38 mouse cellular contexts compared by ENCODE assay signal in the genomic region with DNA sequence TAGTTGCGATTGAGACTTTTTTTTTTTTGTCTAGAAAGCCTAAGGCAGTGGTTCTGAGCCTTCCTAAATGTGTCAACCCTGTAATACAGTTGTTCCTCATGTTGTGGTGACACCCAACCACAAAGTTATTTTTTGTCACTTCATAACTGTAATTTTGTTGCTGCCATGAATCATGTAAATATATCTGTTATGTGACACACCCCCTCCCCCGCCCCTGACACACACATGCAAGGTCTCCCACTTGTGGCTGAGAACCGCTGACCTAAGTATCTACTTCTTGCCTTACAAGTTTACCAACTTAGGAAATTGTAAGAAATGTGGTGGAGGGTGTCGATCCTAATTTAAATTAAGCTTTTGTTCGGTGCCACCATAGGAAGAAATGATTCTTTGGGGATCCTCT. TPM values are rescaled to one million over a fixed set of nuclear protein-coding genes. Genes with fewer than 3 reads are reported as not detected.
"Had no signal": no experiment of that assay in that cellular context is flagged by ENCODE, and none has a peak within 500 bp of the region (broad histone marks: within the 10 kb centered on the region; RNA-seq: fewer than 3 reads in every experiment).

No protein-coding gene starts in this region.

- H3K4me1 ChIP-seq: heart, embryonic 12.5 days; heart, embryonic 13.5 days; heart, embryonic 15.5 days; hindbrain, embryonic 10.5 days; hindbrain, embryonic 12.5 days; hindbrain, embryonic 13.5 days; hindbrain, embryonic 15.5 days; intestine, embryonic 15.5 days; kidney, embryonic 15.5 days had no signal

- H3K9me3 ChIP-seq: heart, embryonic 13.5 days; heart, embryonic 15.5 days; hindbrain, embryonic 10.5 days; hindbrain, embryonic 12.5 days; hindbrain, embryonic 15.5 days; intestine, embryonic 15.5 days had no signal

- H3K4me2 ChIP-seq: heart, embryonic 11.5 days; heart, embryonic 12.5 days; heart, embryonic 13.5 days; heart, embryonic 15.5 days; hindbrain, embryonic 12.5 days; hindbrain, embryonic 13.5 days; hindbrain, embryonic 14.5 days; hindbrain, embryonic 15.5 days; intestine, embryonic 15.5 days; kidney, embryonic 15.5 days had no signal

- H3K27ac ChIP-seq: heart, embryonic 13.5 days; heart, embryonic 15.5 days; hindbrain, embryonic 10.5 days; hindbrain, embryonic 12.5 days; hindbrain, embryonic 13.5 days; hindbrain, embryonic 14.5 days; hindbrain, embryonic 15.5 days; hindbrain, postnatal 0 days; intestine, embryonic 15.5 days; kidney, embryonic 15.5 days; kidney, postnatal 0 days; layer of hippocampus, adult 2 months; left cerebral cortex, adult 2 months had no signal

- H3K4me3 ChIP-seq: heart, embryonic 12.5 days; heart, embryonic 13.5 days; heart, embryonic 15.5 days; hindbrain, embryonic 10.5 days; hindbrain, embryonic 12.5 days; hindbrain, embryonic 13.5 days; hindbrain, embryonic 15.5 days; intestine, embryonic 15.5 days; kidney, embryonic 15.5 days; layer of hippocampus, adult 2 months; left cerebral cortex, adult 2 months had no signal

- DNase-seq: heart, postnatal 10 days; heart, postnatal 14 days; heart, postnatal 36 days; heart, postnatal 4 days; kidney, adult 11 months; kidney, adult 18-20 months; kidney, adult 2 months; kidney, adult 8-10 months; kidney, adult 9 months; kidney, postnatal 10 days; kidney, postnatal 14 days; kidney, postnatal 25 days; kidney, postnatal 36 days; kidney, postnatal 4 days; layer of hippocampus, adult 9-11 months; layer of hippocampus, postnatal 36 days had no signal

- H3K36me3 ChIP-seq: heart, embryonic 12.5 days; heart, embryonic 13.5 days; heart, embryonic 15.5 days; hindbrain, embryonic 10.5 days; hindbrain, embryonic 12.5 days; hindbrain, embryonic 13.5 days; hindbrain, embryonic 15.5 days; intestine, embryonic 15.5 days; kidney, embryonic 15.5 days had no signal

- H3K27me3 ChIP-seq: heart, embryonic 12.5 days; heart, embryonic 13.5 days; heart, embryonic 15.5 days; hindbrain, embryonic 12.5 days; hindbrain, embryonic 13.5 days; hindbrain, embryonic 15.5 days; intestine, embryonic 15.5 days; kidney, embryonic 15.5 days had no signal

- H3K9ac ChIP-seq: heart, embryonic 12.5 days; heart, embryonic 13.5 days; heart, embryonic 15.5 days; hindbrain, embryonic 12.5 days; hindbrain, embryonic 13.5 days; hindbrain, embryonic 14.5 days; hindbrain, embryonic 15.5 days; intestine, embryonic 15.5 days; kidney, embryonic 15.5 days had no signal

- ATAC-seq: hindbrain, embryonic 16.5 days; hindbrain, postnatal 0 days; inflammation-experienced regulatory T-cells, adult 6 months; intestine, embryonic 15.5 days; intestine, postnatal 0 days had no signal

RNA-seq across cellular contexts. Expression of a gene that starts 10.3 kb away (rescaled TPM):
- total RNA-seq: heart, postnatal 10 days; heart, postnatal 25 days; heart, postnatal 36 days; heart, postnatal 4 days; hematopoietic stem cell, adult 5-6 weeks had no signal
- polyA plus RNA-seq: heart, embryonic 13.5 days; heart, postnatal 0 days; inflammation-experienced regulatory T-cells, adult 6 months; intestine, postnatal 0 days; large intestine, adult 2 months had no signal
